Mouse (Mus musculus) limb, embryonic 13.5 days (tissue): ENCODE measurements around the gene Ncoa6. TPM values are rescaled to one million over a fixed set of nuclear protein-coding genes. Genes with fewer than 3 reads are reported as not detected.
"Not testable (repeated sequence)": the region's sequence is repeated elsewhere in the genome, so short reads cannot be mapped to it uniquely, and the experiment has no call there.

Experiments used
- ATAC-seq: fragments of 200-750 bp; cut with Nextera tagmentation; 2 replicates; pipeline ENCODE4 v1.8.0; 2017; ENCODE audit warnings: low read depth, moderate number of reproducible peaks, moderate TSS enrichment; ENCODE audit not compliant: low FRiP score
- H3K27ac ChIP-seq: fragments of 300-500 bp; sonication (generic); 2 replicates; pipeline ENCODE4 v1.5.1; 2015; ENCODE audit warnings: inconsistent platforms, mild to moderate bottlenecking, moderate library complexity
- H3K27me3 ChIP-seq: fragments of 300-500 bp; sonication (generic); 2 replicates; pipeline ENCODE4 v1.6.1; 2015; ENCODE audit warnings: mild to moderate bottlenecking, inconsistent platforms
- H3K36me3 ChIP-seq: fragments of 300-500 bp; sonication (generic); 2 replicates; pipeline ENCODE4 v1.6.1; 2015; ENCODE audit warnings: inconsistent platforms, mild to moderate bottlenecking, moderate library complexity
- H3K4me1 ChIP-seq: fragments of 300-500 bp; sonication (generic); 2 replicates; pipeline ENCODE4 v1.6.1; 2015; ENCODE audit warnings: inconsistent platforms
- H3K4me2 ChIP-seq: fragments of 300-500 bp; sonication (generic); replicated peaks from 2 replicates; pipeline ENCODE4 v1.6.1; 2015; ENCODE audit warnings: inconsistent platforms, mild to moderate bottlenecking, moderate library complexity
- H3K4me3 ChIP-seq: fragments of 300-500 bp; sonication (generic); 2 replicates; pipeline ENCODE4 v1.5.1; 2015; ENCODE audit warnings: moderate library complexity, mild to moderate bottlenecking, inconsistent platforms
- H3K9ac ChIP-seq: fragments of 300-500 bp; sonication (generic); 2 replicates; pipeline ENCODE4 v1.6.1; 2015; ENCODE audit warnings: mild to moderate bottlenecking, inconsistent platforms
- H3K9me3 ChIP-seq: fragments of 300-500 bp; sonication (generic); 2 replicates; pipeline ENCODE4 v1.6.1; 2016; ENCODE audit warnings: inconsistent platforms
- WGBS: fragments of 180-500 bp; shearing (Covaris S2); methylation state at CpG from one replicate; pipeline ENCODE4 v1.1.7; 2015; 5-methylcytosine and 5-hydroxymethylcytosine counted together
- polyA plus RNA-seq: library from polyadenylated mRNA; unstranded; fragments of >200 nt; fragmentation: Nextera tagmentation; extraction: Ambion mirVana; gene quantifications from 2 replicates; pipeline ENCODE4 v1.2.1, GENCODE M21; 2015

The Ncoa6 gene
- polyA plus RNA-seq, 1 experiment from 2014 or later, result 23.7 TPM

- H3K9me3 ChIP-seq, result no peaks in the 10 kb centered on the region
- 86% methylated on average over 7 of the region's 7 CpGs for WGBS
Measured at GRCm38 (mm10) chr2:155502596-155502995, 28.9 kb upstream of the Ncoa6 start.

DNA sequence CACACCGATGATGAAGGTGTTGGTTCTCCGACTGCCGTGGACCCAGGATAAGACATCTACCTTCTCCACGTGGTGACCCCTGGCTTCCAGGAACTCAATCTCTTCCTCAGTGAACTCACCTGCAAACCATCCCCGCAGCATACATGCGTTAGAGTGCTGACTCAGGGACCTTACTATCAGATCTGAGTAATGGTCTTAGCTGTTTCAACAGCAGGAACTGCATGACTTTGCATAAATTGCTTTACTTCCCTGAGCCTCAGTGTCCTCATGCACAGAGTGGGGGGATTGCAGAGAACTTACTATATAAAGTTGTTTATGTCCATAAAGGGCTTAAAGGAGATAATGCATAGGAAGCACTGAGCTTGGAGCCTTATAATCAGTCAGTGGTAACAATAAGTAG lies 17.3 kb upstream of the Ncoa6 start:
- H3K4me2 ChIP-seq, result no peak overlapping the region
- no peaks in the 10 kb centered on the region for H3K27me3 ChIP-seq
- WGBS, result 94% methylated on average over 6 of the region's 6 CpGs
- ATAC-seq, result no peak
- no peaks in the 10 kb centered on the region for H3K4me1 ChIP-seq
- H3K9ac ChIP-seq, result no peak overlapping the region
- no peak overlapping the region for H3K4me3 ChIP-seq
- H3K27ac ChIP-seq, result no peak overlapping the region
- H3K36me3 ChIP-seq, result no peaks in the 10 kb centered on the region
- H3K9me3 ChIP-seq, result no peaks in the 10 kb centered on the region

More at GRCm38 (mm10) chr2:155502596-155502995, 28.9 kb upstream of the Ncoa6 start:
- H3K36me3 ChIP-seq, result peaks cover 3% of the 10 kb centered on the region; the same call in 1 of the 2 replicates
- H3K27me3 ChIP-seq, result no peaks in the 10 kb centered on the region
- H3K4me3 ChIP-seq, result no peak overlapping the region
- no peak overlapping the region for H3K9ac ChIP-seq
- H3K4me1 ChIP-seq, result peaks cover 11% of the 10 kb centered on the region
- no peak overlapping the region for H3K4me2 ChIP-seq
- no peak overlapping the region for H3K27ac ChIP-seq
- no peak for ATAC-seq

- ATAC-seq, result no peak
- Histone ChIP-seq H3K4me3 (no peak overlapping the region), H3K9me3 (peaks cover 4% of the 10 kb centered on the region; the same call in 1 of the 2 replicates), H3K27me3 (no peaks in the 10 kb centered on the region), H3K36me3 (no peaks in the 10 kb centered on the region), H3K4me2 (no peak overlapping the region), H3K27ac (no peak overlapping the region), H3K4me1 (no peaks in the 10 kb centered on the region), H3K9ac (no peak overlapping the region)
- WGBS, result 42% methylated on average over 3 of the region's 3 CpGs
Measured at GRCm38 (mm10) chr2:155482021-155482420, 8.3 kb upstream of the Ncoa6 start.

DNA sequence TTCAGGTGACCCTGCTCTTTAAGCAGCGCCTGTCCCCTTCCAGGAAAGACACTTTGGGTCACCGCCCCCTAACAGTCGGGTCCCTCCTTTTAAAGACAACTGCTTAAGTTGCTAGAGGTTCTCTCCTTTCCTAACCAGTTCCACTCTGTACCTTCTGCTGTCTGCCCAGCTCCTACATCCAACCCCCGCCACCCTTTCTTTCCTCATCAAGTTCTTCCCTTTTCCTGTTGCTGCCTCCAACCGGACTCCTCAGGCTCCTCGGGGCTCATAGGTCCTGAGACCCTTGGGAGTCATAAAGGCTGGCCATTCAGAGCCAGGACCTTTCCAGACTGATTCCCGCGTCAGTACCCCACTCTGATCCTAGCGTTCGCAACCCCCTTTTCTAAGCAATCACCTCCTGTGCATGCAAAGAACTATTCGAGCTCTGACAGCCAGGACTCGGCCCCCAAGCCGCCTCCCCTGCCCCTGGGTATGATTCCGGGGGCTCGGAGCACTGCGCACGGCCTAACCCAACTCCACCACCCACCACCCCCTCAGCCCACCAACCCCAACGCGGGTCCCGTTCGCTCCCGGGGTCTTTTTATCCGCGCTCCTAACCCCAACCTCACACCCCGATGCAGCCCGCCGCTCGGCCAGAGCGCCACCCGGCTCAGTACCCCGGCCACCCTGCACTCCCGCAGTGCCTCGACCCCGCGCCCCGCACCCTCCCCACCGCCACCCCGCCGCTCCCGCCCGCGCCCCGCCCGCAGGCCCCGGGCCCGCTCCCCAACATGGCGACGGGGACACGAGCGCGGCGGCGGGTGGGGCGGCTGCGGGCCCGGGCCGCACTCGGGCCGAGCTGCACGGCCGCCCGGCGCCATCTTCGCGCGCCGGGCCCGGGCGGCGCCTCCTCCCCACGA lies 774 bp downstream of the Ncoa6 start:
- peak; percentile 80 for ATAC-seq
- 1% methylated on average over 36 of the region's 71 CpGs for WGBS
- H3K27me3 ChIP-seq, result no peaks in the 10 kb centered on the region
- H3K9me3 ChIP-seq, result no peaks in the 10 kb centered on the region
- H3K27ac ChIP-seq, result peak overlapping the region; percentile 85
- peak overlapping the region; percentile 84 for H3K4me3 ChIP-seq
- peak overlapping the region; percentile 98 for H3K9ac ChIP-seq
- peaks cover 36% of the 10 kb centered on the region for H3K4me1 ChIP-seq
- H3K36me3 ChIP-seq, result no peaks in the 10 kb centered on the region
- H3K4me2 ChIP-seq, result peak overlapping the region; percentile 86

DNA sequence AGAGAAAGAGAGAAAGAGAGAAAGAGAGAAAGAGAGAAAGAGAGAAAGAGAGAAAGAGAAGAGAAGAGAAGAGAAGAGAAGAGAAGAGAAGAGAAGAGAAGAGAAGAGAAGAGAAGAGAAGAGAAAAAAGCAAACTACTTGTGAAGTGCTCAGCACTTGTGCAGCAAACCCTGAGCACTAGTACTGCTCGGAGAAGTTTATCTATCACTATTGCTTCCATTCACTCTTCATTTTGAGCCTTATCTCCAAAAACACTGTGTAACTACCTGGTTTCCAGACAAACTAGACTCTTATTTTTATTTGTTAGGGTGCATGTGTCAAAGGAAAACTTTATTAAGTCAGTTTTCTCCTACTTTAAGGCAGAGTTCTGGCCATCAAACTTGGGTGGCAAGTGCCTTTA lies 6.8 kb downstream of the Ncoa6 start:
- no peak for ATAC-seq
- no peak overlapping the region for H3K27ac ChIP-seq
- no peak overlapping the region for H3K9ac ChIP-seq
- H3K4me2 ChIP-seq, result no peak overlapping the region
- peaks cover 3% of the 10 kb centered on the region; the same call in 1 of the 2 replicates for H3K36me3 ChIP-seq
- no peaks in the 10 kb centered on the region for H3K9me3 ChIP-seq
- peaks cover 20% of the 10 kb centered on the region for H3K4me1 ChIP-seq
- H3K27me3 ChIP-seq, result no peaks in the 10 kb centered on the region
- no peak overlapping the region for H3K4me3 ChIP-seq
- 88% methylated on average over 1 of the region's 1 CpGs for WGBS

- Histone ChIP-seq H3K36me3 (peaks cover 15% of the 10 kb centered on the region; the same call in 1 of the 2 replicates), H3K27ac (no peak overlapping the region), H3K4me2 (no peak overlapping the region), H3K9ac (no peak overlapping the region), H3K27me3 (no peaks in the 10 kb centered on the region), H3K4me1 (peaks cover 4% of the 10 kb centered on the region), H3K9me3 (no peaks in the 10 kb centered on the region), H3K4me3 (no peak overlapping the region)
- no peak for ATAC-seq
- 76% methylated on average over 7 of the region's 7 CpGs for WGBS
Measured at GRCm38 (mm10) chr2:155453591-155453990, 20.1 kb downstream of the Ncoa6 start.

DNA sequence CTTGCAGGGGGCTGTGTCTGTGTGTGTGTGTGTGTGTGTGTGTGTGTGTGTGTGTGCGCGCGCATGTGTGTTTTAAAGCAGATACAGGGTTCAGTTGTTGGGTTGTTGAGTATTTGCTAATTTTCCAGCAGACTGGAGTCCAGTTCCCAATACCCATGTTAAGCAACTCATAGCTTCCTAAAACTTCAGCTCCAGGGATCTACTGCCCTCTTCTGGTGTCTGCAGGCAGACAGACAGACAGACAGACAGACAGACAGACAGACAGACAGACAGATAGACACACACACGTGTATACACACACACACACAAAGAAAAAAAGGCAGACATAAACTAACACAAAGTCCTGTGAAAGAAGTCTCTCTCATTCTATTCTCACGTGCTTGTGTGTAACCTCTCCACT lies 22.4 kb downstream of the Ncoa6 start:
- Histone ChIP-seq H3K27ac (no peak overlapping the region), H3K9ac (no peak overlapping the region), H3K27me3 (no peaks in the 10 kb centered on the region), H3K9me3 (no peaks in the 10 kb centered on the region), H3K4me3 (no peak overlapping the region), H3K36me3 (peaks cover 10% of the 10 kb centered on the region; the same call in 1 of the 2 replicates), H3K4me1 (peaks cover 4% of the 10 kb centered on the region), H3K4me2 (no peak overlapping the region)
- no peak for ATAC-seq
- 87% methylated on average over 5 of the region's 5 CpGs for WGBS

DNA sequence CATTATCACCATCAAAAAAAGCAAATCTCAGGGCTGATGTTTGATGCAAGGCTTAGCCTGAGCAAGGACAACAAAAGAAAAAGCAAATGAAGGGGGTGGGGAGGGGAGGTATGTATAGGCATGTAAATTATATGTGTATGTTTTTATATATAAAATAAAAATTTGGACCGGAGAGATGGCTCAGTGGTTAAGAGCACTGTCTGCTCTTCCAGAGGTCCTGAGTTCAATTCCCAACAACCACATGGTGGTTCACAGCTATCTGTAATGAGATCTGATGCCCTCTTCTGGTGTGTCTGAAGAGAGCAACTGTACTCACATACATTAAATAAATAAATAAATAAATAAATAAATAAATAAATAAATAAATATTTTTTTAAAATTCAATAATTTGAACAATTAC lies 25.8 kb downstream of the Ncoa6 start:
- H3K27me3 ChIP-seq, H3K4me3 ChIP-seq, H3K4me2 ChIP-seq, H3K9ac ChIP-seq, H3K9me3 ChIP-seq, H3K27ac ChIP-seq, ATAC-seq, H3K36me3 ChIP-seq: not testable (repeated sequence)
- 100% methylated on average over 1 of the region's 1 CpGs for whole genome bisulfite sequencing
- H3K4me1 ChIP-seq, result peaks cover 10% of the 10 kb centered on the region

GRCm38 (mm10) chr2:155443446-155443845 lies 30.2 kb downstream of the Ncoa6 start:
- Histone ChIP-seq H3K36me3 (peaks cover 5% of the 10 kb centered on the region; the same call in 1 of the 2 replicates), H3K9ac (no peak overlapping the region), H3K9me3 (no peaks in the 10 kb centered on the region), H3K4me2 (no peak overlapping the region), H3K4me1 (peaks cover 10% of the 10 kb centered on the region), H3K27me3 (no peaks in the 10 kb centered on the region), H3K27ac (no peak overlapping the region), H3K4me3 (no peak overlapping the region)
- WGBS, result 64% methylated on average over 2 of the region's 2 CpGs
- ATAC-seq, result no peak

- no peaks in the 10 kb centered on the region for H3K9me3 ChIP-seq
- H3K27ac ChIP-seq, result no peak overlapping the region
- H3K4me2 ChIP-seq, result no peak overlapping the region
- H3K4me1 ChIP-seq, result peaks cover 10% of the 10 kb centered on the region
- 59% methylated on average over 4 of the region's 4 CpGs for WGBS
- no peaks in the 10 kb centered on the region for H3K27me3 ChIP-seq
- peaks cover 5% of the 10 kb centered on the region; the same call in 1 of the 2 replicates for H3K36me3 ChIP-seq
- H3K9ac ChIP-seq, result no peak overlapping the region
- ATAC-seq, result no peak
- H3K4me3 ChIP-seq, result no peak overlapping the region
Measured at GRCm38 (mm10) chr2:155442916-155443315, 30.8 kb downstream of the Ncoa6 start.

- no peaks in the 10 kb centered on the region for H3K27me3 ChIP-seq
- H3K4me1 ChIP-seq, result no peaks in the 10 kb centered on the region
- no peak overlapping the region for H3K27ac ChIP-seq
- no peak overlapping the region for H3K4me2 ChIP-seq
- ATAC-seq, result no peak
- H3K9ac ChIP-seq, result no peak overlapping the region
- no peaks in the 10 kb centered on the region for H3K9me3 ChIP-seq
- peaks cover 47% of the 10 kb centered on the region for H3K36me3 ChIP-seq
- no peak overlapping the region for H3K4me3 ChIP-seq
Measured at GRCm38 (mm10) chr2:155436445-155436844, 37.2 kb downstream of the Ncoa6 start.

DNA sequence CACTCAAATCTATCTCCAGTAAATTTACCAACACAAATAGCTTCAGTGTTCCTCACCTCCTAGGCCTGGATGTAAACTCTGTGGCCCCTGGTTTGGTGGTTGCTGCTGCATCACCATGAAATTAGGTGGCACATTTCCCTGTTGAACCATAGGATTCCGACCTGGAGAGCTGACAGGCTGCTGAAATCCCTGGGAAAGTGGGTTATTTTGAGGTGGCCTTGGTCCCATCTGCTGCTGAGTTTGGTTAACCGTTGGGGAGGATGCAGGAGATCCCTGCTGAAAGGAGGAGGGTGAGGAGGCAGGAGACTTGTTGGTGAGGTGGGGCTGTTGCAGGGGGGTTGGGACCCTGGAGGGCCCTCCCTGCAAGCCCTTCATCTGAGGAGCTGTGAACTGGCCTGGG lies 52.8 kb downstream of the Ncoa6 start:
- ATAC-seq, result no peak
- no peak overlapping the region for H3K9ac ChIP-seq
- no peaks in the 10 kb centered on the region for H3K4me1 ChIP-seq
- no peak overlapping the region for H3K4me3 ChIP-seq
- H3K4me2 ChIP-seq, result no peak overlapping the region
- H3K9me3 ChIP-seq, result no peaks in the 10 kb centered on the region
- no peaks in the 10 kb centered on the region for H3K27me3 ChIP-seq
- 79% methylated on average over 2 of the region's 2 CpGs for WGBS
- H3K27ac ChIP-seq, result no peak overlapping the region
- peaks cover 56% of the 10 kb centered on the region for H3K36me3 ChIP-seq
